Mouse (Mus musculus) ES-CJ7 (cell line): Measurements from ENCODE around the gene Lamtor4.

Experiments
- DNase-seq: peaks from one replicate; pipeline ENCODE4 v3.0.0; 2011; ENCODE audit warnings: low read depth, low spot score

Gene Lamtor4

GRCm38 (mm10) chr5:138294158-138294557, 38.9 kb downstream of the Lamtor4 start:
- no peak for DNase-seq

- no peak for DNase-seq
Observed at GRCm38 (mm10) chr5:138299613-138300012, 44.3 kb downstream of the Lamtor4 start.
